ENCODE assay signal across 23 mouse cellular contexts in the genomic region with DNA sequence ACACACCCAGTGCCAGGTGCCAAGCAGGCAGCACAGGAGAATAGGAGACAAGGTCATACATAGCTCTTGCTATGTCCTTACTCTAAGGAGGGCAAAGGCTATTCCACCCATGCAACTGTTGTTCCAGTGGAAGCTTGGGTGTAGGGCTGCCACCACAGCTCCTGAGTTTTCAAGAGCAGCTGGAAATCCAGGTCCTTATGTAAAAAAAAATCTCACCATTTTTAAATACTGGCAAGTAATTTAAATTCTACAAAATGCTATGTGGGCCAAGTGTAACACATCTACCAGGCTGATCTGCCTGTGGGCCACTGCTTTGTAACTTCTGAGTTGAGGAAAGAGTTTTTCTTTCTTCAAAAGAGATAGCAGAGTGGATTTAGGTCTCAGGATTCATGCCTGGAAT. TPM values are rescaled to one million over a fixed set of nuclear protein-coding genes. Genes with fewer than 3 reads are reported as not detected.
"Had no signal": no experiment of that assay in that cellular context is flagged by ENCODE, and none has a peak within 500 bp of the region (broad histone marks: within the 10 kb centered on the region; RNA-seq: fewer than 3 reads in every experiment).

No protein-coding gene starts in this region.

- ATAC-seq: hindbrain, embryonic 16.5 days; hindbrain, postnatal 0 days; inflammation-experienced regulatory T-cells, adult 6 months; intestine, embryonic 15.5 days; intestine, embryonic 16.5 days; intestine, postnatal 0 days had no signal

- DNase-seq: heart, postnatal 10 days; heart, postnatal 14 days; heart, postnatal 36 days; heart, postnatal 4 days; kidney, adult 11 months; kidney, adult 18-20 months; kidney, adult 2 months; kidney, adult 8-10 months; kidney, adult 9 months; kidney, postnatal 10 days; kidney, postnatal 14 days; kidney, postnatal 25 days; kidney, postnatal 36 days; kidney, postnatal 4 days; layer of hippocampus, adult 9-11 months; layer of hippocampus, postnatal 36 days had no signal

RNA-seq across cellular contexts. Expression of a gene that starts 19.6 kb away (rescaled TPM):
- total RNA-seq: hematopoietic stem cell, adult 5-6 weeks had no signal
